Mouse (Mus musculus): ENCODE data around the gene Hoxb5.

Hoxb5 gene

GRCm38 (mm10) chr11:96338957-96339855 lies 36.1 kb downstream of the Hoxb5 start:
- DNase-seq (ENCODE audit: low read depth, low spot score): no peak

- DNase-seq (ENCODE audit: low read depth, low spot score): no peak
These were observed 37.7 kb downstream of the Hoxb5 start for GRCm38 (mm10) chr11:96340698-96341365.

- DNase-seq (ENCODE audit: low read depth, low spot score): no peak
These were observed 38.8 kb downstream of the Hoxb5 start for GRCm38 (mm10) chr11:96341701-96342575.

GRCm38 (mm10) chr11:96342576-96342930 lies 39.4 kb downstream of the Hoxb5 start:
- no peak for DNase-seq (ENCODE audit: low read depth, low spot score)

- DNase-seq (ENCODE audit: low read depth, low spot score): no peak
These were observed 40.1 kb downstream of the Hoxb5 start for GRCm38 (mm10) chr11:96343206-96343745.

- DNase-seq (ENCODE audit: low read depth, low spot score): no peak
These were observed 41.1 kb downstream of the Hoxb5 start for GRCm38 (mm10) chr11:96344061-96344877.

- DNase-seq (ENCODE audit: low read depth, low spot score): no peak
These were observed 41.7 kb downstream of the Hoxb5 start for GRCm38 (mm10) chr11:96344878-96345159.

- no peak for DNase-seq (ENCODE audit: low read depth, low spot score)
These were observed 42.2 kb downstream of the Hoxb5 start for GRCm38 (mm10) chr11:96345220-96345892.

- no peak for DNase-seq (ENCODE audit: low read depth, low spot score)
These were observed 43.0 kb downstream of the Hoxb5 start for GRCm38 (mm10) chr11:96345893-96346806.

GRCm38 (mm10) chr11:96346916-96347520 lies 43.9 kb downstream of the Hoxb5 start:
- DNase-seq (ENCODE audit: low read depth, low spot score): no peak

GRCm38 (mm10) chr11:96347717-96348116 lies 44.6 kb downstream of the Hoxb5 start:
- no peak for DNase-seq (ENCODE audit: low read depth, low spot score)

GRCm38 (mm10) chr11:96348141-96348928 lies 45.2 kb downstream of the Hoxb5 start:
- DNase-seq (ENCODE audit: low read depth, low spot score): no peak

- DNase-seq (ENCODE audit: low read depth, low spot score): no peak
These were observed 45.9 kb downstream of the Hoxb5 start for GRCm38 (mm10) chr11:96348988-96349387.

GRCm38 (mm10) chr11:96349491-96350340 lies 46.6 kb downstream of the Hoxb5 start:
- DNase-seq (ENCODE audit: low read depth, low spot score): no peak

GRCm38 (mm10) chr11:96350341-96350624 lies 47.1 kb downstream of the Hoxb5 start, which contains the start of gene Hoxb2:
Gene Hoxb2, plus strand, starts transcription at chr11:96350525.
- DNase-seq (ENCODE audit: low read depth, low spot score): no peak

- no peak for DNase-seq (ENCODE audit: low read depth, low spot score)
These were observed 47.7 kb downstream of the Hoxb5 start for GRCm38 (mm10) chr11:96350791-96351190.

- DNase-seq (ENCODE audit: low read depth, low spot score): no peak
These were observed 48.2 kb downstream of the Hoxb5 start for GRCm38 (mm10) chr11:96351312-96351711.

Measured in brain, embryonic 18.5 days (tissue).